Mouse (Mus musculus) kidney, embryonic 16.5 days (tissue): ENCODE data around the gene Bloc1s5. TPM values are rescaled to one million over a fixed set of nuclear protein-coding genes. Genes with fewer than 3 reads are reported as not detected.
A peak's percentile ranks its signal among the peaks of the same experiment; 100 is the strongest.
"Not testable (repeated sequence)": the region's sequence is repeated elsewhere in the genome, so short reads cannot be mapped to it uniquely, and the experiment has no call there.

Source experiments
- ATAC-seq: fragments of 200-750 bp; cut with Nextera tagmentation; 2 replicates; pipeline ENCODE4 v1.8.0; 2017; ENCODE audit warnings: moderate TSS enrichment; ENCODE audit not compliant: low FRiP score, low TSS enrichment
- H3K27ac ChIP-seq: fragments of 300-500 bp; sonication (generic); 2 replicates; pipeline ENCODE4 v1.5.1; 2014; ENCODE audit warnings: low read length
- H3K27me3 ChIP-seq: fragments of 300-500 bp; sonication (generic); 2 replicates; pipeline ENCODE4 v1.6.1; 2014; ENCODE audit warnings: low read length, control low read depth, mixed read lengths; ENCODE audit not compliant: insufficient read depth
- H3K36me3 ChIP-seq: fragments of 300-500 bp; sonication (generic); 2 replicates; pipeline ENCODE4 v1.6.1; 2014; ENCODE audit warnings: low read length, control low read depth, mixed read lengths; ENCODE audit not compliant: insufficient read depth
- H3K4me1 ChIP-seq: fragments of 300-500 bp; sonication (generic); 2 replicates; pipeline ENCODE4 v1.6.1; 2014; ENCODE audit warnings: low read length, control low read depth, mixed read lengths; ENCODE audit not compliant: insufficient read depth
- H3K4me2 ChIP-seq: fragments of 300-500 bp; sonication (generic); replicated peaks from 2 replicates; pipeline ENCODE4 v1.6.1; 2014; ENCODE audit warnings: low read depth, low read length
- H3K4me3 ChIP-seq: fragments of 300-500 bp; sonication (generic); 2 replicates; pipeline ENCODE4 v1.5.1; 2014; ENCODE audit warnings: mild to moderate bottlenecking, low read length
- H3K9ac ChIP-seq: fragments of 300-500 bp; sonication (generic); replicated peaks from 2 replicates; pipeline ENCODE4 v1.6.1; 2014; ENCODE audit warnings: low read length
- H3K9me3 ChIP-seq: fragments of 300-500 bp; sonication (generic); 2 replicates; pipeline ENCODE4 v1.6.1; 2016; ENCODE audit warnings: low read length, control low read depth
- WGBS: fragments of 180-500 bp; shearing (Covaris S2); extraction: QIAGEN DNeasy Blood & Tissue Kit; methylation state at CpG from one replicate; pipeline ENCODE4 v1.1.7; 2014; 5-methylcytosine and 5-hydroxymethylcytosine counted together
- polyA plus RNA-seq: library from polyadenylated mRNA; unstranded; fragments of >200 nt; fragmentation: Nextera tagmentation; extraction: Ambion mirVana; gene quantifications from 2 replicates; pipeline ENCODE4 v1.2.1, GENCODE M21; 2015

The Bloc1s5 gene
- polyA plus RNA-seq, result 22.7 and 24.0 TPM in 2 replicates

GRCm38 (mm10) chr13:38634800-38635269 is at the start of gene Bloc1s5:
Bloc1s5 (minus strand) TSS chr13:38635109.
- peak within 1 kb of the TSS; percentile 73 for H3K27ac ChIP-seq
- peaks cover 9% of the 10 kb centered on the region for H3K4me1 ChIP-seq
- no peaks in the 10 kb centered on the region for H3K27me3 ChIP-seq
- peak; percentile 96 for ATAC-seq
- H3K36me3 ChIP-seq, result no peaks in the 10 kb centered on the region
- under 1% methylated on average over 44 of the region's 44 CpGs for WGBS
- H3K9me3 ChIP-seq, result no peaks in the 10 kb centered on the region
- H3K4me3 ChIP-seq, result peak within 1 kb of the TSS; percentile 86
- H3K4me2 ChIP-seq, result peak within 1 kb of the TSS; percentile 76
- peak within 1 kb of the TSS; percentile 82 for H3K9ac ChIP-seq

- H3K36me3 ChIP-seq, result no peaks in the 10 kb centered on the region
- H3K4me1 ChIP-seq, result no peaks in the 10 kb centered on the region
- WGBS, result 76% methylated on average over 9 of the region's 9 CpGs
- H3K27me3 ChIP-seq, result no peaks in the 10 kb centered on the region
- ATAC-seq, result no peak
- no peak overlapping the region for H3K4me3 ChIP-seq
- H3K27ac ChIP-seq, result no peak overlapping the region
- H3K9ac ChIP-seq, result no peak overlapping the region
- no peaks in the 10 kb centered on the region for H3K9me3 ChIP-seq
- H3K4me2 ChIP-seq, result no peak overlapping the region
These were observed 37.4 kb upstream of the Bloc1s5 start for GRCm38 (mm10) chr13:38672336-38672735.

- not testable (repeated sequence) for H3K4me2 ChIP-seq, H3K9ac ChIP-seq, H3K27me3 ChIP-seq, H3K27ac ChIP-seq, ATAC-seq, H3K4me1 ChIP-seq, H3K9me3 ChIP-seq, H3K4me3 ChIP-seq, H3K36me3 ChIP-seq
- WGBS, result 92% methylated on average over 6 of the region's 6 CpGs
These were observed 36.5 kb upstream of the Bloc1s5 start for GRCm38 (mm10) chr13:38671451-38671850.

- Histone ChIP-seq H3K27ac (no peak overlapping the region), H3K4me3 (no peak overlapping the region), H3K9me3 (no peaks in the 10 kb centered on the region), H3K4me1 (no peaks in the 10 kb centered on the region), H3K27me3 (no peaks in the 10 kb centered on the region), H3K9ac (no peak overlapping the region), H3K36me3 (no peaks in the 10 kb centered on the region), H3K4me2 (no peak overlapping the region)
- ATAC-seq, result no peak
These were observed 35.1 kb upstream of the Bloc1s5 start for GRCm38 (mm10) chr13:38670051-38670450.

- H3K9ac ChIP-seq, result no peak overlapping the region
- no peaks in the 10 kb centered on the region for H3K9me3 ChIP-seq
- H3K27ac ChIP-seq, result no peak overlapping the region
- no peak overlapping the region for H3K4me3 ChIP-seq
- ATAC-seq, result no peak
- 44% methylated on average over 2 of the region's 2 CpGs for WGBS
- H3K27me3 ChIP-seq, result no peaks in the 10 kb centered on the region
- no peaks in the 10 kb centered on the region for H3K4me1 ChIP-seq
- no peak overlapping the region for H3K4me2 ChIP-seq
- no peaks in the 10 kb centered on the region for H3K36me3 ChIP-seq
These were observed 33.6 kb upstream of the Bloc1s5 start for GRCm38 (mm10) chr13:38668514-38668913.

- no peak for ATAC-seq
- no peak overlapping the region for H3K9ac ChIP-seq
- H3K27me3 ChIP-seq, result no peaks in the 10 kb centered on the region
- no peaks in the 10 kb centered on the region for H3K4me1 ChIP-seq
- peaks cover 5% of the 10 kb centered on the region for H3K9me3 ChIP-seq
- no peak overlapping the region for H3K27ac ChIP-seq
- WGBS, result 60% methylated on average over 1 of the region's 1 CpGs
- no peak overlapping the region for H3K4me2 ChIP-seq
- H3K4me3 ChIP-seq, result no peak overlapping the region
- no peaks in the 10 kb centered on the region for H3K36me3 ChIP-seq
These were observed 29.8 kb upstream of the Bloc1s5 start for GRCm38 (mm10) chr13:38664753-38665152.

- Histone ChIP-seq H3K9me3 (peaks cover 5% of the 10 kb centered on the region), H3K36me3 (peaks cover 12% of the 10 kb centered on the region), H3K4me2 (no peak overlapping the region), H3K4me3 (no peak overlapping the region), H3K27ac (no peak overlapping the region), H3K9ac (no peak overlapping the region), H3K4me1 (peaks cover 9% of the 10 kb centered on the region), H3K27me3 (no peaks in the 10 kb centered on the region)
- WGBS, result 90% methylated on average over 12 of the region's 12 CpGs
- no peak for ATAC-seq
These were observed 24.7 kb upstream of the Bloc1s5 start for GRCm38 (mm10) chr13:38659524-38660136.

GRCm38 (mm10) chr13:38658528-38659280 is 23.8 kb upstream of the Bloc1s5 start, which contains the start of gene Eef1e1:
Eef1e1 (minus strand) TSS chr13:38659058.
- peaks cover 5% of the 10 kb centered on the region for H3K9me3 ChIP-seq
- H3K27me3 ChIP-seq, result no peaks in the 10 kb centered on the region
- peaks cover 22% of the 10 kb centered on the region for H3K36me3 ChIP-seq
- H3K4me1 ChIP-seq, result peaks cover 9% of the 10 kb centered on the region
- under 1% methylated on average over 59 of the region's 59 CpGs for WGBS
- H3K4me3 ChIP-seq, result peak within 1 kb of the TSS; percentile 98
- peak; percentile 99 for ATAC-seq
- peak within 1 kb of the TSS; percentile 86 for H3K27ac ChIP-seq
- H3K4me2 ChIP-seq, result peak within 1 kb of the TSS; percentile 65
- peak within 1 kb of the TSS; percentile 92 for H3K9ac ChIP-seq

- H3K36me3 ChIP-seq, result peaks cover 28% of the 10 kb centered on the region
- H3K9me3 ChIP-seq, result peaks cover 5% of the 10 kb centered on the region
- peak overlapping the region; percentile 92 for H3K9ac ChIP-seq
- WGBS, result 16% methylated on average over 4 of the region's 4 CpGs
- H3K4me3 ChIP-seq, result peak overlapping the region; percentile 98
- no peak for ATAC-seq
- peak overlapping the region; percentile 65 for H3K4me2 ChIP-seq
- H3K27me3 ChIP-seq, result no peaks in the 10 kb centered on the region
- H3K27ac ChIP-seq, result no peak overlapping the region
- H3K4me1 ChIP-seq, result peaks cover 9% of the 10 kb centered on the region
These were observed 23.0 kb upstream of the Bloc1s5 start for GRCm38 (mm10) chr13:38657865-38658264.

GRCm38 (mm10) chr13:38650292-38650691 is 15.4 kb upstream of the Bloc1s5 start:
- 91% methylated on average over 4 of the region's 4 CpGs for WGBS

More at GRCm38 (mm10) chr13:38650292-38650691, 15.4 kb upstream of the Bloc1s5 start:
- H3K4me1 ChIP-seq, result no peaks in the 10 kb centered on the region
- no peak for ATAC-seq
- no peak overlapping the region for H3K4me2 ChIP-seq
- no peaks in the 10 kb centered on the region for H3K9me3 ChIP-seq
- H3K9ac ChIP-seq, result no peak overlapping the region
- H3K27me3 ChIP-seq, result no peaks in the 10 kb centered on the region
- H3K36me3 ChIP-seq, result peaks cover 64% of the 10 kb centered on the region
- no peak overlapping the region for H3K4me3 ChIP-seq
- no peak overlapping the region for H3K27ac ChIP-seq
